Comparison of ENCODE assay signal across 25 mouse cellular contexts in the genomic region with DNA sequence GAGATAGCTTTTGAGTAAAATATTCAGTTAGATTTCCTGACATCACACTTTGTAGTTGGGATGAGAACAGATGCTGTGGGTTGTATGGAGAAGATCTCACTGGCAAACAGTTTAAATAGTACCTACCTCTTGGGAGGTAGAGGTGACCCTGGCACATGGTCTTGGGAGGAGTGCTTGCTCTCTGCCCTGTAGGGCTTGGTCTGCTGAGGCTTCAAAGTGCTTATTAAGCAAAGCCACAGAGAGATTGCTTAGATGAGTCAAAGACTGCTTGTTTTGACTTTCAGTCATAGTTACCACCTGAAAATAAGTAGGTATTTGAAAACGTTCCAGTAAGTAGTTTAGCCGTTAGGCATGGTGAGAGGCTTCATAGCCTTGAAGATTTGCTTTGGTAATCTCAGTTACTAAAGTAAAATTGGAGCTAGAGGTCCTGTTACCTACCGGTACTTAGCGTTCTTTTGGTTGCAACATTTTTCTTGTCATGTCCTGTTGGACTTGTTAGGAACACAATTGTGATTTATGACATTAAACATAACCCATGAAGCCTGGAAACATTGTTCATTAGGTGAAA. TPM values are rescaled to one million over a fixed set of nuclear protein-coding genes. Genes with fewer than 3 reads are reported as not detected.
DNase-seq lines count a peak whose midpoint lies in the region; ATAC-seq lines count a peak whose summit lies in the region.
"Had no signal": no experiment of that assay in that cellular context is flagged by ENCODE, and none has a peak within 500 bp of the region (broad histone marks: within the 10 kb centered on the region; RNA-seq: fewer than 3 reads in every experiment).

No protein-coding gene starts in this region.

- ATAC-seq in heart, embryonic 13.5 days (ENCODE audit: extremely low read depth, insufficient number of reproducible peaks, low FRiP score, low TSS enrichment) = no peak
- ATAC-seq in midbrain, embryonic 11.5 days (ENCODE audit: low FRiP score) = no peak
- no peak for ATAC-seq in megakaryocyte progenitor cell, adult 5-6 weeks (replicated peaks; ENCODE audit: poor library complexity)
- ATAC-seq: forebrain, embryonic 16.5 days; intestine, embryonic 16.5 days had no signal

- no peak overlapping the region for H3K27ac ChIP-seq in heart, embryonic 13.5 days (replicated peaks)
- no peak overlapping the region for H3K27ac ChIP-seq in midbrain, embryonic 11.5 days (ENCODE audit: low read depth, low read length)
- no peak overlapping the region for H3K27ac ChIP-seq in midbrain, embryonic 10.5 days (replicated peaks)
- H3K27ac ChIP-seq: embryonic facial prominence, embryonic 12.5 days; heart, embryonic 10.5 days; hindbrain, embryonic 13.5 days; left cerebral cortex, adult 2 months; limb, embryonic 10.5 days; liver, embryonic 15.5 days; stomach, embryonic 15.5 days had no signal

- H3K4me2 ChIP-seq in heart, embryonic 13.5 days = no peak overlapping the region
- no peak overlapping the region for H3K4me2 ChIP-seq in midbrain, embryonic 11.5 days
- H3K4me2 ChIP-seq: embryonic facial prominence, embryonic 12.5 days; hindbrain, embryonic 13.5 days; stomach, embryonic 15.5 days had no signal

- no peaks in the 10 kb centered on the region for H3K27me3 ChIP-seq in heart, embryonic 13.5 days (replicated peaks)
- H3K27me3 ChIP-seq in midbrain, embryonic 11.5 days (ENCODE audit: control insufficient read depth, insufficient read depth, low read length) = no peaks in the 10 kb centered on the region
- no peaks in the 10 kb centered on the region for H3K27me3 ChIP-seq in midbrain, embryonic 10.5 days (ENCODE audit: low read depth, poor library complexity, severe bottlenecking)
- H3K27me3 ChIP-seq: embryonic facial prominence, embryonic 12.5 days; hindbrain, embryonic 13.5 days; stomach, embryonic 15.5 days had no signal

- H3K9ac ChIP-seq in heart, embryonic 13.5 days = 0 out of 2 replicates have a peak overlapping the region, but pooled peaks have one; percentile 11
- no peak overlapping the region for H3K9ac ChIP-seq in midbrain, embryonic 11.5 days (ENCODE audit: low read length)
- H3K9ac ChIP-seq: embryonic facial prominence, embryonic 12.5 days; hindbrain, embryonic 13.5 days; liver, embryonic 15.5 days; stomach, embryonic 15.5 days had no signal

- peaks cover 72% of the 10 kb centered on the region for H3K36me3 ChIP-seq in heart, embryonic 13.5 days
- peaks cover 20% of the 10 kb centered on the region; the same call in 1 of the 2 replicates for H3K36me3 ChIP-seq in midbrain, embryonic 11.5 days (ENCODE audit: control insufficient read depth, insufficient read depth, low read length)
- H3K36me3 ChIP-seq in midbrain, embryonic 10.5 days = peaks cover 74% of the 10 kb centered on the region

- H3K9me3 ChIP-seq in heart, embryonic 13.5 days = no peaks in the 10 kb centered on the region
- no peaks in the 10 kb centered on the region for H3K9me3 ChIP-seq in midbrain, embryonic 11.5 days (ENCODE audit: control insufficient read depth, low read length)
- H3K9me3 ChIP-seq in midbrain, embryonic 10.5 days (replicated peaks) = no peaks in the 10 kb centered on the region
- H3K9me3 ChIP-seq: embryonic facial prominence, embryonic 12.5 days; heart, embryonic 10.5 days; hindbrain, embryonic 13.5 days; limb, embryonic 10.5 days; liver, embryonic 15.5 days; stomach, embryonic 15.5 days had no signal

- peaks cover 31% of the 10 kb centered on the region for H3K4me1 ChIP-seq in heart, embryonic 13.5 days
- H3K4me1 ChIP-seq in midbrain, embryonic 11.5 days (ENCODE audit: control insufficient read depth, insufficient read depth, low read length) = peaks cover 10% of the 10 kb centered on the region
- peaks cover 22% of the 10 kb centered on the region for H3K4me1 ChIP-seq in midbrain, embryonic 10.5 days

- no peak for DNase-seq in heart, postnatal 4 days
- DNase-seq in midbrain, embryonic 11.5 days (ENCODE audit: low spot score, missing footprints) = peak; percentile 35
- DNase-seq in midbrain, embryonic 10.5 days (ENCODE audit: low spot score) = no peak
- DNase-seq in kidney, postnatal 14 days = peak; percentile 59
- DNase-seq in cerebellum, postnatal 25 days = no peak
- no peak for DNase-seq in lung, postnatal 36 days
- DNase-seq: cerebellum, adult 8-10 months; heart, postnatal 10 days; layer of hippocampus, adult 9-11 months; lung, postnatal 10 days; retina, postnatal 1 day; thymus, adult 18-20 months; thymus, postnatal 4 days had no signal

- H3K4me3 ChIP-seq in heart, embryonic 13.5 days = no peak overlapping the region
- no peak overlapping the region for H3K4me3 ChIP-seq in midbrain, embryonic 11.5 days (ENCODE audit: low read depth, low read length)
- H3K4me3 ChIP-seq in midbrain, embryonic 10.5 days = no peak overlapping the region
- H3K4me3 ChIP-seq: embryonic facial prominence, embryonic 12.5 days; erythroblast, embryonic 14.5 days; heart, embryonic 10.5 days; hindbrain, embryonic 13.5 days; left cerebral cortex, adult 2 months; limb, embryonic 10.5 days; liver, embryonic 15.5 days; stomach, embryonic 15.5 days had no signal

- WGBS in heart, embryonic 13.5 days = 90% methylated on average over 4 of the region's 4 CpGs
- 92% methylated on average over 4 of the region's 4 CpGs for WGBS in midbrain, embryonic 11.5 days
- 95% methylated on average over 4 of the region's 4 CpGs for WGBS in midbrain, embryonic 10.5 days

RNA-seq across cellular contexts. Expression of a gene that starts 4.0 kb away (rescaled TPM):
- polyA plus RNA-seq in heart, embryonic 13.5 days (2015; fragmentation: Nextera tagmentation; extraction: Ambion mirVana) = 967 and 1,034 TPM in 2 replicates
- 100 to 1,000 TPM; 393 to 438 TPM for total RNA-seq in heart, postnatal 4 days (2021)
- polyA plus RNA-seq in midbrain, embryonic 11.5 days (2014; fragmentation: Nextera tagmentation; extraction: Ambion mirVana) = 1,035 and 1,053 TPM in 2 replicates
- 1,189 and 1,392 TPM in 2 replicates for polyA plus RNA-seq in midbrain, embryonic 10.5 days (2016; fragmentation: Nextera tagmentation; extraction: Ambion mirVana)
- total RNA-seq in megakaryocyte progenitor cell, adult 5-6 weeks (2015) = 400 and 435 TPM in 2 replicates
- total RNA-seq in megakaryocyte progenitor cell, adult 5-6 weeks (2017) = 254 and 304 TPM in 2 replicates

RNA-seq across cellular contexts. Expression of a gene that starts 18.8 kb away (rescaled TPM):
- 33.5 and 35.1 TPM in 2 replicates for polyA plus RNA-seq in heart, embryonic 13.5 days (2015; fragmentation: Nextera tagmentation; extraction: Ambion mirVana)
- 10 to 100 TPM; 26.5 to 32.4 TPM for total RNA-seq in heart, postnatal 4 days (2021)
- 23.6 and 28.0 TPM in 2 replicates for polyA plus RNA-seq in midbrain, embryonic 11.5 days (2014; fragmentation: Nextera tagmentation; extraction: Ambion mirVana)
- 42.0 and 47.1 TPM in 2 replicates for polyA plus RNA-seq in midbrain, embryonic 10.5 days (2016; fragmentation: Nextera tagmentation; extraction: Ambion mirVana)
- total RNA-seq in megakaryocyte progenitor cell, adult 5-6 weeks (2015) = 36.9 and 44.9 TPM in 2 replicates
- 19.8 and 23.0 TPM in 2 replicates for total RNA-seq in megakaryocyte progenitor cell, adult 5-6 weeks (2017)

RNA-seq across cellular contexts. Expression of a gene that starts 18.9 kb away (rescaled TPM):
- 17.9 and 20.2 TPM in 2 replicates for polyA plus RNA-seq in heart, embryonic 13.5 days (2015; fragmentation: Nextera tagmentation; extraction: Ambion mirVana)
- 10 to 100 TPM; 10.2 to 10.5 TPM for total RNA-seq in heart, postnatal 4 days (2021)
- 34.3 and 37.7 TPM in 2 replicates for polyA plus RNA-seq in midbrain, embryonic 11.5 days (2014; fragmentation: Nextera tagmentation; extraction: Ambion mirVana)
- 34.8 TPM in 2 replicates for polyA plus RNA-seq in midbrain, embryonic 10.5 days (2016; fragmentation: Nextera tagmentation; extraction: Ambion mirVana)
- total RNA-seq in megakaryocyte progenitor cell, adult 5-6 weeks (2015) = 35.5 and 56.1 TPM in 2 replicates
- total RNA-seq in megakaryocyte progenitor cell, adult 5-6 weeks (2017) = 12.0 and 17.6 TPM in 2 replicates

RNA-seq across cellular contexts. Expression of a gene that starts 31.4 kb away (rescaled TPM):
- 3.0 and 3.2 TPM in 2 replicates for polyA plus RNA-seq in heart, embryonic 13.5 days (2015; fragmentation: Nextera tagmentation; extraction: Ambion mirVana)
- total RNA-seq in heart, postnatal 4 days (2021) = 1 to 10 TPM; 1.9 to 2.1 TPM
- polyA plus RNA-seq in midbrain, embryonic 11.5 days (2014; fragmentation: Nextera tagmentation; extraction: Ambion mirVana) = 5.5 and 6.1 TPM in 2 replicates
- polyA plus RNA-seq in midbrain, embryonic 10.5 days (2016; fragmentation: Nextera tagmentation; extraction: Ambion mirVana) = 6.6 and 6.7 TPM in 2 replicates
- 9.2 and 12.6 TPM in 2 replicates for total RNA-seq in megakaryocyte progenitor cell, adult 5-6 weeks (2015)
- total RNA-seq in megakaryocyte progenitor cell, adult 5-6 weeks (2017) = 6.7 and 7.1 TPM in 2 replicates

RNA-seq across cellular contexts. Expression of a gene that starts 37.9 kb away (rescaled TPM):
- polyA plus RNA-seq in heart, embryonic 13.5 days (2015; fragmentation: Nextera tagmentation; extraction: Ambion mirVana) = 580 and 636 TPM in 2 replicates
- 100 to 1,000 TPM; 438 to 466 TPM for total RNA-seq in heart, postnatal 4 days (2021)
- polyA plus RNA-seq in midbrain, embryonic 11.5 days (2014; fragmentation: Nextera tagmentation; extraction: Ambion mirVana) = 544 TPM in 2 replicates
- 529 and 547 TPM in 2 replicates for polyA plus RNA-seq in midbrain, embryonic 10.5 days (2016; fragmentation: Nextera tagmentation; extraction: Ambion mirVana)
- 370 and 377 TPM in 2 replicates for total RNA-seq in megakaryocyte progenitor cell, adult 5-6 weeks (2015)
- 591 and 829 TPM in 2 replicates for total RNA-seq in megakaryocyte progenitor cell, adult 5-6 weeks (2017)

Comparison
In these comparisons a context has a peak if more than half of its experiments do, and no peak if none do; other contexts are left out.
1. DNase-seq: peak in midbrain, embryonic 11.5 days (single experiment) and kidney, postnatal 14 days (single experiment); none in heart, postnatal 4 days (single experiment), midbrain, embryonic 10.5 days (single experiment), cerebellum, postnatal 25 days (0 of 2) and lung, postnatal 36 days (single experiment).